Mouse (Mus musculus) liver, embryonic 14.5 days (tissue): ENCODE results near the gene Cyb5r1.

ENCODE experiments used
- CTCF ChIP-seq: IDR thresholded peaks from 2 replicates; pipeline ENCODE4 v1.5.1; 2016; ENCODE audit warnings: antibody characterized with exemption, low read depth, control low read depth
- EP300 ChIP-seq: IDR thresholded peaks from 2 replicates; pipeline ENCODE4 v1.6.1; 2016; ENCODE audit warnings: antibody characterized with exemption, low read depth

DNA sequence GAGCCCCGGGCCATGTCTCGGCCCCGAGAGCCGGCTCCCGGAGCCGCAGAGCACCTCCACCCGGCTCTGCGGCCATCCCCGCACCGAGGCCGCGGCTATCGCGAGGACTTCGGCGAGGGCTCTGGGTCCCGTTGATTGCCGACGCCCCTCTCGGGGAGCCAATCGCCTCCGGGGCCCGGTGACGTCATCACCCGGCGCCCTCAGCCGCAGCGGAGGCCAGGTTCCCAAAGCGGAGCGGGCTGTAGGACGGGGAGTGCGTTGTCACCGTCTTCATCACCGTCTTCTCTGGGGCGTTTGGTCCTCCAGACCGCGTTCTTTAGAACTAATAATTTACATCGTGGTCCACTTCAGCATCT is 43.5 kb upstream of the Cyb5r1 start, which contains the start of gene Tmem183a:
- TF ChIP-seq CTCF (no peak), EP300 (no peak; the same call in none of the 2 replicates)
